Mouse (Mus musculus): ENCODE results near the gene Tube1. TPM values are rescaled to one million over a fixed set of nuclear protein-coding genes. Genes with fewer than 3 reads are reported as not detected.

Tube1 gene
- total and polyA plus RNA-seq, 3 experiments = 11.7 to 16.1 (median 14.6) TPM

GRCm38 (mm10) chr10:39161406-39161805 is 27.6 kb downstream of the Tube1 start:
- DNase-seq (ENCODE audit: extremely low read depth) = no peak
- TF ChIP-seq CHD2 (IDR thresholded peaks at IDR 0.05; ENCODE audit: low read length) (no peak), MAFK (IDR thresholded peaks at IDR 0.05; ENCODE audit: insufficient replicate concordance, low read length) (no peak), ELF1 (IDR thresholded peaks at IDR 0.05; ENCODE audit: low read depth, low read length) (no peak), GABPA (IDR thresholded peaks at IDR 0.05; ENCODE audit: insufficient replicate concordance, low read depth, low read length) (no peak), SMC3 (IDR thresholded peaks at IDR 0.05; ENCODE audit: low read depth, low read length) (no peak), CTCF (conservative IDR thresholded peaks at IDR 0.05 in 1 of 2, IDR thresholded peaks at IDR 0.05 in 1 of 2; ENCODE audit: low read depth in 2 of 2, low read length in 2 of 2) (no peak), USF1 (IDR thresholded peaks at IDR 0.05; ENCODE audit: low read depth, low read length) (no peak), USF2 (conservative IDR thresholded peaks at IDR 0.05; ENCODE audit: low read depth, low read length) (no peak), HCFC1 (IDR thresholded peaks at IDR 0.05; ENCODE audit: low read depth, low read length) (no peak), E2F4 (IDR thresholded peaks at IDR 0.05; ENCODE audit: insufficient replicate concordance, low read depth, low read length) (no peak), TCF12 (IDR thresholded peaks at IDR 0.05; ENCODE audit: low read depth, low read length) (no peak), NRF1 (IDR thresholded peaks at IDR 0.05; ENCODE audit: low read depth, low read length) (no peak), POLR2A (IDR thresholded peaks at IDR 0.05; ENCODE audit: low read depth, low read length) (no peak), ZMIZ1 (IDR thresholded peaks at IDR 0.05; ENCODE audit: low read depth, low read length) (no peak), MYC (IDR thresholded peaks at IDR 0.05; ENCODE audit: low read depth, low read length) (no peak), ZKSCAN1 (IDR thresholded peaks at IDR 0.05; ENCODE audit: borderline replicate concordance, low read depth, low read length) (no peak)
- in situ Hi-C loops (cut with MboI; ENCODE audit: low pct_ligation_motif_present, low pct_unique_long_range_greater_than_20kb, low sequenced_read_pairs) (no loop called here), dilution Hi-C loops (cut with MboI; ENCODE audit: extremely low pct_ligation_motif_present, extremely low pct_unique_long_range_greater_than_20kb, low sequenced_read_pairs) (no loop called here)
- Histone ChIP-seq H3K4me1 (ENCODE audit: control insufficient read depth in 1 of 2, insufficient read depth in 2 of 2) (peaks cover 5 to 7% of the 10 kb centered on the region in 2 experiments), H3K4me3 (replicated peaks in 1 of 3; ENCODE audit: low read depth in 2 of 3, low read length in 2 of 3, poor library complexity in 1 of 3) (no peak overlapping the region), H3K9ac (ENCODE audit: insufficient read depth, low read depth) (no peak overlapping the region), H3K79me2 (replicated peaks; ENCODE audit: control insufficient read depth, extremely low read depth, insufficient read depth, poor library complexity, severe bottlenecking) (no peaks in the 10 kb centered on the region), H3K27ac (ENCODE audit: insufficient read depth, low read depth) (no peak overlapping the region), H3K27me3 (replicated peaks) (peaks cover 2% of the 10 kb centered on the region), H3K9me3 (replicated peaks; ENCODE audit: low read length) (no peaks in the 10 kb centered on the region), H3K36me3 (replicated peaks in 1 of 2; ENCODE audit: control insufficient read depth in 1 of 2, insufficient read depth in 1 of 2, low read length in 1 of 2) (peaks cover 0 to 16% of the 10 kb centered on the region in 2 experiments), H3K4me2 (ENCODE audit: insufficient read depth, low read depth, poor library complexity, severe bottlenecking) (no peak overlapping the region)

- peaks cover 0 to 12% of the 10 kb centered on the region in 2 experiments for H3K36me3 ChIP-seq (replicated peaks in 1 of 2; ENCODE audit: control insufficient read depth in 1 of 2, insufficient read depth in 1 of 2, low read length in 1 of 2)
- H3K79me2 ChIP-seq (replicated peaks; ENCODE audit: control insufficient read depth, extremely low read depth, insufficient read depth, poor library complexity, severe bottlenecking) = no peaks in the 10 kb centered on the region
- no peak overlapping the region for H3K4me3 ChIP-seq (replicated peaks in 1 of 3; ENCODE audit: low read depth in 2 of 3, low read length in 2 of 3, poor library complexity in 1 of 3)
- no peak for TF ChIP-seq UBTF (IDR thresholded peaks at IDR 0.05; ENCODE audit: low read depth, low read length)
- TF ChIP-seq MAFK (IDR thresholded peaks at IDR 0.05; ENCODE audit: insufficient replicate concordance, low read length) = no peak
- TF ChIP-seq IRF4 (IDR thresholded peaks at IDR 0.05; ENCODE audit: low read depth, low read length) = no peak
- no peak for TF ChIP-seq USF1 (IDR thresholded peaks at IDR 0.05; ENCODE audit: low read depth, low read length)
- TF ChIP-seq CHD2 (IDR thresholded peaks at IDR 0.05; ENCODE audit: low read length) = no peak
- TF ChIP-seq TBP (conservative IDR thresholded peaks at IDR 0.05; ENCODE audit: low read depth, low read length) = no peak
- no peak for TF ChIP-seq ZMIZ1 (IDR thresholded peaks at IDR 0.05; ENCODE audit: low read depth, low read length)
- TF ChIP-seq RAD21 (IDR thresholded peaks at IDR 0.05; ENCODE audit: low read depth, low read length) = no peak
- TF ChIP-seq EP300 (IDR thresholded peaks at IDR 0.05; ENCODE audit: low read length) = no peak
- no peak for TF ChIP-seq HCFC1 (IDR thresholded peaks at IDR 0.05; ENCODE audit: low read depth, low read length)
- TF ChIP-seq JUND (conservative IDR thresholded peaks at IDR 0.05; ENCODE audit: low read depth, low read length) = no peak
- TF ChIP-seq SMC3 (IDR thresholded peaks at IDR 0.05; ENCODE audit: low read depth, low read length) = no peak
- TF ChIP-seq RCOR1 (conservative IDR thresholded peaks at IDR 0.05; ENCODE audit: low read depth, low read length) = no peak
- no peak for TF ChIP-seq TCF12 (IDR thresholded peaks at IDR 0.05; ENCODE audit: low read depth, low read length)
- TF ChIP-seq MXI1 (IDR thresholded peaks at IDR 0.05; ENCODE audit: low read depth, low read length) = no peak
- TF ChIP-seq ZKSCAN1 (IDR thresholded peaks at IDR 0.05; ENCODE audit: borderline replicate concordance, low read depth, low read length) = no peak
- no peak for TF ChIP-seq PAX5 (IDR thresholded peaks at IDR 0.05; ENCODE audit: low read length)
- TF ChIP-seq NELFE (IDR thresholded peaks at IDR 0.05; ENCODE audit: low read depth, low read length) = no peak
- TF ChIP-seq USF2 (conservative IDR thresholded peaks at IDR 0.05; ENCODE audit: low read depth, low read length) = no peak
- TF ChIP-seq CHD1 (IDR thresholded peaks at IDR 0.05; ENCODE audit: low read depth, low read length) = no peak
- no peaks in the 10 kb centered on the region for H3K9me3 ChIP-seq (replicated peaks; ENCODE audit: low read length)
- no peak for DNase-seq (ENCODE audit: extremely low read depth)
- peaks cover 2% of the 10 kb centered on the region for H3K27me3 ChIP-seq (replicated peaks)
- H3K4me2 ChIP-seq (ENCODE audit: insufficient read depth, low read depth, poor library complexity, severe bottlenecking) = no peak overlapping the region
- H3K9ac ChIP-seq (ENCODE audit: insufficient read depth, low read depth) = no peak overlapping the region
- dilution Hi-C loops (cut with MboI; ENCODE audit: extremely low pct_ligation_motif_present, extremely low pct_unique_long_range_greater_than_20kb, low sequenced_read_pairs) (no loop called here), in situ Hi-C loops (cut with MboI; ENCODE audit: low pct_ligation_motif_present, low pct_unique_long_range_greater_than_20kb, low sequenced_read_pairs) (no loop called here)
- H3K27ac ChIP-seq (ENCODE audit: insufficient read depth, low read depth) = no peak overlapping the region
- H3K4me1 ChIP-seq (ENCODE audit: control insufficient read depth in 1 of 2, insufficient read depth in 2 of 2) = peaks cover 8 to 17% of the 10 kb centered on the region in 2 experiments
Observed at GRCm38 (mm10) chr10:39162666-39163484, 29.1 kb downstream of the Tube1 start.
